Mouse (Mus musculus): ENCODE data around the gene Mtx2.
A peak's percentile ranks its signal among the peaks of the same experiment; 100 is the strongest.

Gene Mtx2

GRCm38 (mm10) chr2:74825730-74826430 lies at the start of gene Mtx2:
TSS of gene Mtx2 (plus strand) at chr2:74825803.
- peak; percentile 76 to 80 for DNase-seq (ENCODE audit: low spot score in 2 of 2)

GRCm38 (mm10) chr2:74777536-74778275 lies 47.9 kb upstream of the Mtx2 start:
- no peak for DNase-seq (ENCODE audit: low spot score in 2 of 2)

DNA sequence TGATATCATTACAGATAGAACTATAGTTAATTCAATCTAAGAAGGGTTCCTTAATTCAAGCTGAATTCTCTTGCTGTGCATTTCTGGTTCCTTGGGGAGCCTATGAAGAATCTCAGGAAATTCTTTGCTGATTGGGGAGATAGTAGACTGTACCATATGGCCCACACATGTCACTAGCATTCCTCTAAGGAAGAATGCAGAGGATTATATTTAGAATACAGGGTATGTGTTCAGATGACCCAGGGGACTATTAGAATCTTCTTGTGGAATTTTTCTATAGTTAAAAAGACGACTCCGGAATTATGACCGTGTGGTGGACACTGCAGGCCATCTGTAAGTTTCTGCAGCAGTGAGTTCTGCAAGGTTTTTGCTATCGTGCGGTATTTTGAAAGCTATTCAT lies 44.2 kb upstream of the Mtx2 start:
- DNase-seq (ENCODE audit: low spot score in 2 of 2), result no peak

DNA sequence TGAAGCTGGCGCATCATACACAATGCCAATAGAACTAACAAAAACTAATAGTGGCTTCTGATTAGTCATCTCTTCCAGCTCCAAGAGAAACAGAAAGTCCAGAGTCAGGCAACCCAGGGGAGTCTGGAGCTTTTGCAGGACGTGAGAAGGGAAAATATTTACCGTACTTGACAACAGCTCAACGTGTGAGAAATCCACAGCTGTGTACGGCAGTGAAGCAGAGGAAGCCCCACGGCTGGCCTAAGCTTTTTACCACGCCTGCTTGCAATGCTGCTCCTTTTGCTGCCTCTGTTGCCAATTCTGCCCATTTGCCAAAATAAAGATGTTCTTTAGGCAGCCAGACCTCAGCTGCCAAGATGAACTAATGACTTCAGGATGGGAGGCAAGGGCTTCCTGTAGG lies 30.1 kb upstream of the Mtx2 start:
- DNase-seq (ENCODE audit: low spot score in 2 of 2), result no peak

DNA sequence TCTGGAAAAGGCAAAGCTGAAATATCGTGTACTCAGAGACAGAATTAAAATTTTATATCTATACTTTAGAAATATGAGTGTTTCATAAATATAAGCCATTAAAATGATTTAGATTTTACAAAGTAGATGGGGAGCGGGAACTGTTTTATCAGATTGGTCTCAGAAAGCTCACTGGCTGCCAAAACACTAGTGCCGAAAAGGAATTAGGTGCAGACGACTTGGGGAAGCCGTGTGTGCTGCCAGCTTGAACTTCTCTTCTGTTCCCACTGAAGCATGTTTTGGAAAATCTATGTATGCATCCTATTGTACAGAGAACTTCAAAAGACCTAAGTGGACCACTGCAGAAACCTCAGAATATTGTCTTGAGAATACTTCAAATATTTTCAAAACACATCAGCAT lies 17.2 kb upstream of the Mtx2 start:
- DNase-seq (ENCODE audit: low spot score in 2 of 2), result no peak

- peak; percentile 11 to 13 for DNase-seq (ENCODE audit: low spot score in 2 of 2)
These were observed 2.9 kb upstream of the Mtx2 start for GRCm38 (mm10) chr2:74822654-74823053.

DNA sequence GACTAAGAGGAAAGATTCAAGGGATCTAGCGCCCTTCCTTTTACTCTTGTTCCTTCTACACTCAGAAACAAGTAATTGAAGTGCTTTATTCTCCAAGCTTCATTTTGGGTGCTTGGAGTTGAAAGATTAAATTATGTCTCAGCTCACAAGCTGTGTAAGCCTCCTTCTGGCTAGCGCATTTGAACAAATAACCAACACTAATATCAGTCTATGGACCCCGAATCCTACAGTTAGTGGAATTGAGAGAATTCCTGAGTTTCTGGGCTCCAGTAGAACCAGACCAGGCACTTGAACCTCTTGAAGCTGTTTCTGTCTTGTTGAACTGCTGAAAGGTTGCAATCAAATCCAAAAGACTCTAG lies 253 bp upstream of the Mtx2 start:
- no peak for DNase-seq (ENCODE audit: low spot score in 2 of 2)

- no peak for DNase-seq (ENCODE audit: low spot score in 2 of 2)
These were observed 21.4 kb downstream of the Mtx2 start for GRCm38 (mm10) chr2:74846992-74847391.

DNA sequence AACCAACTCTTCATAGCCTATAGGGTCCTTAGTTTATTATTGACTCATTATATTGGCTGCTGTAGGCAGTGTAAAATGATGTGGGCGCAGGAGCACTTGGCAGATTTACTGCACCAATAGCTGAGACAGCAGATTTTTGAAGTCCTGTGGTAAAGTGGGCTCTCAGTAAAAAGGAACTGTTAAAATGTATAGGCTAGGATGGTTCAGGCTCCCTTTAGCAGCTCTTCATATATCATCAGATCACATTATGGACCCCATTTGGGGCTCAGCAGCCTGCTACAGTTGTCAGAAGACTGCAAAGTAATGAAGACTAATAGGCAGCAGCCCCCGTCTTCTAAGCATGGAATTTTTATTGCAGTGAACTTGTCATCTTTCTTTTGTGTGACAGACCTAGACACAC lies 21.9 kb downstream of the Mtx2 start:
- no peak for DNase-seq (ENCODE audit: low spot score in 2 of 2)

- DNase-seq (ENCODE audit: low spot score in 2 of 2), result no peak
These were observed 24.4 kb downstream of the Mtx2 start for GRCm38 (mm10) chr2:74850036-74850435.

DNA sequence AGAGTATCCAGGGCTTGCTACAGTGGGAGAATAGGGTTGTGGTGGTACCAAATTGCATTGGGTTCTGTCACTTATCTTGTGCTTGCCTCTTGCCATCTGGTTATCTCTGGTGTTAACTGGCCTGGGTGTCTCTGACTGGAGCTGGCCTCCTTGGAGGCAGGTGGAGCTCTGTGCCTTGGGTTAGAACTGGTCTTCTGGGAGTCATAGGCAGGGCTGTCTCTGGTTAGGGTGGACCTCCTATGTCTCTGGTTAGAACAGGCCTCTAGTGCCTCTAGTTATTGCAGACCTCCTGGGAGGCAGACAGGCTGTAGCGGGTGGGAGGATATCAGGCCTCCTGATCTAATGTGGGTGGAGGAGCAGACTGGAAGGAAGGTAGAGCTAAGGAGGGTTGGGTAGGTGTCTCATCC lies 36.5 kb downstream of the Mtx2 start:
- no peak for DNase-seq (ENCODE audit: low spot score in 2 of 2)

GRCm38 (mm10) chr2:74865414-74865813 lies 39.8 kb downstream of the Mtx2 start:
- DNase-seq (ENCODE audit: low spot score in 2 of 2), result no peak

DNA sequence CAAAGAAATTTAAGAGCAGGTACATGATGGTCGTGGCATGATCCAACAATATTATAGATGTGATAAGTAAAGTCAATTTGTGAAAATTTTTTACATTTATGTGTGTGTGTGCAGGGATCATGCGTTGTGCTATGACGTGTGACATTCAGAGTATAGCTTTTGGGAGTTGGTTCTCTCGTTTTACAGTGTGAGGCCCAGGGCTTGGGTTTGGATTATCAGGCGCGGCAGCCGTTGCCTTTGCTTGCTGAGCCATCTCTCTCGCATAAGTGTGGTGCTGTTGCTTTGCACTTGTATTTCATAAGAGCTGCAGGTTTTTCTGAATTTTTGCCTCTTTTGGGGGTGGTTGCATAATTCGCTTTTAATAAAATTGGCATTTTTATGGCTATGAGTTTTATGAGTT lies 48.4 kb downstream of the Mtx2 start:
- no peak for DNase-seq (ENCODE audit: low spot score in 2 of 2)

GRCm38 (mm10) chr2:74884357-74884756 lies 58.8 kb downstream of the Mtx2 start:
- DNase-seq (ENCODE audit: low spot score in 2 of 2), result no peak

DNA sequence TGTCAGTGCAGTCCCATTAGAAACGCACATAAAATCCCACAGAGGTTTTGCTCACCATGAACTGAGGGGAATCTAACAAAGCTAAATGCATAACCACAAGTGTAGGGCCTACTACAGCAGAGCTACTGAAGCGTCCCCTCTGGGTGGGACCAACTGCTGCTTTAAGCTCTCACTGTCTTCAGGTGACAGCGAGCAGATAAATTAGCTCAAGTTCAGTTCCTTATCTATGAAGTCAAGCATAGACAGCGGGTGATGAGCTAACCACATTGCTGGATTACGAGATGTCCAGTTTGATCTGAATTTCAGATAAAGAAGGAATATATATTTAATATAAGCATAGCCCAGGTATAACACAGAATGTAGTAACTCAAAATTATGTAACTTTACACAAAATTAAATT lies 66.3 kb downstream of the Mtx2 start:
- DNase-seq (ENCODE audit: low spot score in 2 of 2), result no peak

DNA sequence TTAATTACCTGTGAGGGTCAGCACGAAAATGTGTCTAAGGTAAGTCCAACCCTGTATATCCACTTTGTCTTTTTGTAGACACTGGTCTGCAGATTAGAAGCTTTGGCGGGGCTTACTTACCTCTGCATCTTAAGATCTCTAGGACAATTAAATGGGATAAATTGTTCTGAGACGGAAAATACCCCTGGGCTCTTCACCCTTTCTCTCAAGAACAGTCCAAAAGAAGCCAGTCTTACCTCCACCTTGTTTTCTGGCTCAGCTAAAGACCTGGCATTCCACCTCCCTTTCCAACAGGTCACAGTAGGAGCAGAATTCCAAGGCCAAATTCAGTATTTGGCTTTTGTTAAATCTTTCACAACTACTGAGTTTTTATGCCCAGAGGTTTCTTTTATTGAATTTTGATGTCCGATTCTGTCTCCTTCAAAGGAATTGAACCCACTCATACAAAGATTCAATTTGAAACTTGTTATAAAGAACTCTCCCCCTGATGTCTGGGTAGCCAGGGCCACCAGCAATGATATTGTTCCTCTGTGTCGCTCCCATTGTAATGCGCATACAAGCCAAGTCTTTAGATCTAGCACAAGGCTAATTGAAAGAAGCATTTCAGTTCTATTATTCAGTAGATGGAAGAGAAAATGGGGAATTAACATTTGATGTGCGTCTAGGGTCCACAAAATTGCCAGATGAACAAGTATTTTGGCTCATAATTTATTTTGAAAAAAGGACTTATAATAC lies 67.4 kb downstream of the Mtx2 start:
- DNase-seq (ENCODE audit: low spot score in 2 of 2), result no peak

DNA sequence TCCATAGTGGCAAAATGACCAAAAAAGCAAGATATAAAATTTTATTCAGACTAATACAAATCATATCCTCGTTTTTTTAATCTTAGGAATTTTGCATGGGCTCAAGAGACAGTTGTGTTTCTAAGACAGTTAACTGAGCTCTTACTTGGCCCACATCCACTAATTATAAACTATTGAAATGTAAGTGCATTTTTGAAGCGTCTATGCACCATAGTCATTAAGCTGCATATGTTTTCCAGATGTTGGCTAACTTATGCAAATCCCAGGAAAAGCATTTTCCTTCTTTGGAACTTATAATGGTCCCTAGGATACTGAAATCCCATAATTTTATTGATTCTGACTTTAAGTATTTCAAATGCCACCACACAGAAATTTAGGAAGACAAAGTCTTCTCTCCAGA lies 68.5 kb downstream of the Mtx2 start:
- no peak for DNase-seq (ENCODE audit: low spot score in 2 of 2)

GRCm38 (mm10) chr2:74899973-74900372 lies 74.4 kb downstream of the Mtx2 start:
- no peak for DNase-seq (ENCODE audit: low spot score in 2 of 2)

GRCm38 (mm10) chr2:74901764-74902295 lies 76.2 kb downstream of the Mtx2 start:
- no peak for DNase-seq (ENCODE audit: low spot score in 2 of 2)

- DNase-seq (ENCODE audit: low spot score in 2 of 2), result no peak
These were observed 82.0 kb downstream of the Mtx2 start for GRCm38 (mm10) chr2:74907368-74908291.

DNA sequence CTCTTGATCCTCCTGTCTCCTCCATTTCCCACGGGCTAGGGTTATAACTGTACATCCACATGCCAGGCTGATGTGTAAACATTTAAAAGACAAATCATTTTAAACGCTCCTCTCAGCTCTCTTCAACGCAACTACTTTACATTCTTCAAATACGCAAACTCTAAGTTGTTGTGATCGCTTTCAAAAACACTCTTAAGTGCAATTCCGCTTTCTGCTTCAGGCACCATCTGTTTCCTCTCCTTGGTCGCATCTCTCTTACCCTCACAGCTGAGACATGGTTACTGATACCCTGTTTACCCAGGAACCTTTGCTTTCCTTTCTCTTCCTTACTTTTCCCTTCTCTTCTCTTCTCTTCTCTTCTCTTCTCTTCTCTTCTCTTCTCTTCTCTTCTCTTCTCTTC lies 86.4 kb downstream of the Mtx2 start:
- no peak for DNase-seq (ENCODE audit: low spot score in 2 of 2)
